9 mouse cellular contexts compared by ENCODE assay signal in the genomic region with DNA sequence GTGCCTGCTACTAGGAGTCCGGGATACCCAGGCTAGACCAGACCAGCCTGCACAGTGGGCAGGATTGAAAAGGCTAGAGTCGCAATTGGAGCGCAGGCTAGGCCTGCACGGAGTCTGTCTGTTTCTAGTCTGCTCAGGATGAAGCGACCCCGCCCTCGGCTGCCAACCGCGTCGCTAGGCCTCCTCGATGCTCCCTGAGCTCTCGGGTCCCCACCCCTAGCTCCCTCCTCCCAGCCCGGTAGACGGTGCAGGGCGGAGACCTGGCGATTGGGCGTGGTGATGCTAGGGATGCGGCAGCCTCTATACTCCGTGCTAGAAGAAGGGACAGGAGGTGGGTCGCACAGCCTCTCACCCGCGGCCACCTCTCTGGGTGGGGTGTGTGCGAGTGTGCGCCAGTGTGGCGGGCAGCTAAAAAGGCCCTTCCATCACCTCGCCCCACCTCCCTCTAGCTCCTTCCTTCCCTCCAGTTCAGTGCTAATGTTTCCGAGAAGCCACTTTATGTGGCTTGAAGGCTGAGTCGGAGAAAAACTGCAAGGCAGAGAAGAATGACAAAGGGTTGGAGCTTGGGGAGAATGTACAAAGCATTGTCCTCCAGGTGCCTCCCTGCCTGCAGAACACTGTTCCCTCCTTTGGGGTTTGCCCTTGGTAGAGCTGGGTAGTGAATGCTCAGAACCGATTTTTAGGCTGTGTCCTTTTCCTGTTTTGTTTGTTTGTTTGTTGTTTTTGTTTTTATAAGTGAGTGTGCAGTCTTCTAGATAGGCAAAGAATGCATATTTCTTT. TPM values are rescaled to one million over a fixed set of nuclear protein-coding genes. Genes with fewer than 3 reads are reported as not detected.
DNase-seq lines count a peak whose midpoint lies in the region; ATAC-seq lines count a peak whose summit lies in the region.
"Had no signal": no experiment of that assay in that cellular context is flagged by ENCODE, and none has a peak within 500 bp of the region (broad histone marks: within the 10 kb centered on the region; RNA-seq: fewer than 3 reads in every experiment).

A gene (minus strand): TSS at position 383 of the 780 bp plus-strand sequence.

- 0 out of 2 replicates have a peak within 1 kb of the TSS, but pooled peaks have one; percentile 20 for H3K9ac ChIP-seq in kidney, embryonic 16.5 days (replicated peaks; ENCODE audit: low read length)
- H3K9ac ChIP-seq in neural tube, embryonic 12.5 days, result peak within 1 kb of the TSS; percentile 43; the same call in 1 of the 2 replicates
- H3K9ac ChIP-seq: liver, embryonic 14.5 days had no signal

- H3K36me3 ChIP-seq in kidney, embryonic 16.5 days (ENCODE audit: insufficient read depth, low read length), result no peaks in the 10 kb centered on the region
- no peaks in the 10 kb centered on the region for H3K36me3 ChIP-seq in neural tube, embryonic 12.5 days

- DNase-seq in kidney, adult 11 months, result no peak
- peak; percentile 12 for DNase-seq in cerebellum, adult 9-10 months
- DNase-seq in forelimb bud, embryonic 11.5 days (ENCODE audit: low read depth, low spot score), result peak; percentile 19
- DNase-seq in left cerebral cortex, adult 8-10 months (ENCODE audit: low spot score in 2 of 2), result peak; percentile 10 to 12
- no peak for DNase-seq in kidney, postnatal 36 days

- peaks cover 8% of the 10 kb centered on the region for H3K27me3 ChIP-seq in kidney, embryonic 16.5 days (ENCODE audit: insufficient read depth, low read length)
- H3K27me3 ChIP-seq in neural tube, embryonic 12.5 days (replicated peaks), result no peaks in the 10 kb centered on the region; the same call in 1 of the 2 replicates

- WGBS in kidney, embryonic 16.5 days, result 1% methylated on average over 28 of the region's 29 CpGs
- 1% methylated on average over 29 of the region's 29 CpGs for WGBS in neural tube, embryonic 12.5 days

- H3K4me1 ChIP-seq in kidney, embryonic 16.5 days (ENCODE audit: insufficient read depth, low read length), result peaks cover 7% of the 10 kb centered on the region; the same call in 1 of the 2 replicates
- peaks cover 6% of the 10 kb centered on the region; the same call in 1 of the 2 replicates for H3K4me1 ChIP-seq in neural tube, embryonic 12.5 days

- H3K4me3 ChIP-seq in kidney, embryonic 16.5 days (ENCODE audit: low read length), result peak within 1 kb of the TSS; percentile 46
- H3K4me3 ChIP-seq in neural tube, embryonic 12.5 days, result peak within 1 kb of the TSS; percentile 43

- no peaks in the 10 kb centered on the region for H3K9me3 ChIP-seq in kidney, embryonic 16.5 days (ENCODE audit: low read length)
- H3K9me3 ChIP-seq in neural tube, embryonic 12.5 days, result no peaks in the 10 kb centered on the region

- H3K4me2 ChIP-seq in kidney, embryonic 16.5 days (replicated peaks; ENCODE audit: low read depth, low read length), result peak within 1 kb of the TSS; percentile 66
- peak within 1 kb of the TSS; percentile 77 for H3K4me2 ChIP-seq in neural tube, embryonic 12.5 days (replicated peaks)

- no peak within 1 kb of the TSS for H3K27ac ChIP-seq in kidney, embryonic 16.5 days (ENCODE audit: low read length)
- no peak within 1 kb of the TSS for H3K27ac ChIP-seq in neural tube, embryonic 12.5 days
- H3K27ac ChIP-seq: liver, embryonic 14.5 days had no signal

- ATAC-seq in kidney, embryonic 16.5 days (ENCODE audit: low FRiP score, low TSS enrichment), result peak; percentile 91
- ATAC-seq in neural tube, embryonic 12.5 days (ENCODE audit: low FRiP score, low read depth), result peak; percentile 88
- no peak for ATAC-seq in inflammation-experienced regulatory T-cells, adult 6 months

RNA-seq across cellular contexts. Expression of the gene that starts here (rescaled TPM):
- 0.64 and 0.77 TPM in 2 replicates for polyA plus RNA-seq in kidney, embryonic 16.5 days (2015; fragmentation: Nextera tagmentation; extraction: Ambion mirVana)
- 1 to 10 TPM; 3.7 to 4.0 (median 3.9) TPM for total RNA-seq in left cerebral cortex, adult 8-10 months (2022)
- 14.9 and 22.1 TPM in 2 replicates for polyA plus RNA-seq in neural tube, embryonic 12.5 days (2016; fragmentation: Nextera tagmentation; extraction: Ambion mirVana)
- not detected for polyA plus RNA-seq in inflammation-experienced regulatory T-cells, adult 6 months (2017; shearing (Covaris generic))

Comparison
In these comparisons a context has a peak if more than half of its experiments do, and no peak if none do; other contexts are left out.
1. Peak in ATAC-seq, H3K4me3 ChIP-seq, H3K9ac ChIP-seq and H3K4me2 ChIP-seq in kidney, embryonic 16.5 days; RNA of the gene not detected or under 1 TPM.
2. DNase-seq: peak in cerebellum, adult 9-10 months (single experiment), forelimb bud, embryonic 11.5 days (single experiment) and left cerebral cortex, adult 8-10 months (2 of 2); none in kidney, adult 11 months (single experiment) and kidney, postnatal 36 days (0 of 2).